8 mouse cellular contexts compared by ENCODE assay signal in genomic region chr11:3373591-3374292, GRCm38 (mm10). TPM values are rescaled to one million over a fixed set of nuclear protein-coding genes. Genes with fewer than 3 reads are reported as not detected.
DNase-seq lines count a peak whose midpoint lies in the region; ATAC-seq and TF ChIP-seq lines count a peak whose summit lies in the region.

No protein-coding gene starts in this region.

- H3K4me2 ChIP-seq in heart, embryonic 11.5 days: peak overlapping the region; percentile 46
- peak overlapping the region; percentile 12; the same call in 1 of the 2 replicates for H3K4me2 ChIP-seq in forebrain, embryonic 14.5 days (ENCODE audit: low read length)
- H3K4me2 ChIP-seq in limb, embryonic 11.5 days (ENCODE audit: low read depth, severe bottlenecking): 0 out of 2 replicates have a peak overlapping the region, but pooled peaks have one; percentile 5

- H3K36me3 ChIP-seq in heart, embryonic 11.5 days (ENCODE audit: control insufficient read depth, insufficient read depth, low read length): peaks cover 2% of the 10 kb centered on the region; the same call in 1 of the 2 replicates
- H3K36me3 ChIP-seq in C2C12 (ENCODE audit: control insufficient read depth, insufficient read depth): no peaks in the 10 kb centered on the region
- H3K36me3 ChIP-seq in forebrain, embryonic 14.5 days (ENCODE audit: control insufficient read depth, insufficient read depth, low read length): no peaks in the 10 kb centered on the region
- H3K36me3 ChIP-seq in limb, embryonic 11.5 days (ENCODE audit: control insufficient read depth, insufficient read depth, low read length): no peaks in the 10 kb centered on the region

- H3K27ac ChIP-seq in heart, embryonic 11.5 days (ENCODE audit: low read depth, low read length): peak overlapping the region; percentile 90
- peak overlapping the region; percentile 60 for H3K27ac ChIP-seq in forebrain, embryonic 14.5 days (ENCODE audit: low read depth, low read length)
- H3K27ac ChIP-seq in limb, embryonic 11.5 days (replicated peaks; ENCODE audit: low read depth, low read length): peak overlapping the region; percentile 38; the same call in 1 of the 2 replicates

- H3K4me3 ChIP-seq in heart, embryonic 11.5 days (ENCODE audit: low read depth, low read length): no peak overlapping the region
- H3K4me3 ChIP-seq in C2C12 (ENCODE audit: insufficient read depth, poor library complexity, severe bottlenecking): no peak overlapping the region
- H3K4me3 ChIP-seq in forebrain, embryonic 14.5 days (ENCODE audit: low read depth, low read length): no peak overlapping the region
- H3K4me3 ChIP-seq in limb, embryonic 11.5 days (ENCODE audit: low read depth, low read length): no peak overlapping the region

- H3K79me2 ChIP-seq in C2C12 (ENCODE audit: control insufficient read depth, insufficient read depth): peaks cover 42% of the 10 kb centered on the region

- peak overlapping the region; percentile 57 for H3ac ChIP-seq in C2C12 (ENCODE audit: control insufficient read depth, insufficient read length, low read depth)

- no peak for TF ChIP-seq CTCF in C2C12 (IDR thresholded peaks at IDR 0.05; ENCODE audit: control insufficient read depth, insufficient read depth, insufficient read length)

- H3K9ac ChIP-seq in heart, embryonic 11.5 days (ENCODE audit: low read depth, low read length): peak overlapping the region; percentile 56
- H3K9ac ChIP-seq in forebrain, embryonic 14.5 days (ENCODE audit: low read length): peak overlapping the region; percentile 40; the same call in 1 of the 2 replicates
- H3K9ac ChIP-seq in limb, embryonic 11.5 days (ENCODE audit: low read length): no peak overlapping the region

- 26% methylated on average over 7 of the region's 7 CpGs for WGBS in heart, embryonic 11.5 days (ENCODE audit: insufficient replicate concordance)
- WGBS in forebrain, embryonic 14.5 days: 12% methylated on average over 7 of the region's 7 CpGs
- WGBS in limb, embryonic 11.5 days: 18% methylated on average over 7 of the region's 7 CpGs

- intact Hi-C loops in heart, postnatal 25 days (cut with DNase I): no loop called here

- no peaks in the 10 kb centered on the region for H3K9me3 ChIP-seq in heart, embryonic 11.5 days (replicated peaks; ENCODE audit: control insufficient read depth, low read length)
- H3K9me3 ChIP-seq in forebrain, embryonic 14.5 days (replicated peaks; ENCODE audit: control insufficient read depth, low read length): no peaks in the 10 kb centered on the region
- H3K9me3 ChIP-seq in limb, embryonic 11.5 days (ENCODE audit: control insufficient read depth, low read length): no peaks in the 10 kb centered on the region

- no peaks in the 10 kb centered on the region for H3K27me3 ChIP-seq in heart, embryonic 11.5 days (ENCODE audit: control insufficient read depth, insufficient read depth, low read length)
- no peaks in the 10 kb centered on the region for H3K27me3 ChIP-seq in C2C12 (ENCODE audit: control insufficient read depth, insufficient read depth, insufficient read length)
- no peaks in the 10 kb centered on the region for H3K27me3 ChIP-seq in forebrain, embryonic 14.5 days (replicated peaks; ENCODE audit: control insufficient read depth, insufficient read depth, low read length)
- no peaks in the 10 kb centered on the region for H3K27me3 ChIP-seq in limb, embryonic 11.5 days (ENCODE audit: control insufficient read depth, insufficient read depth, low read length)

- H3K4me1 ChIP-seq in heart, embryonic 11.5 days (ENCODE audit: control insufficient read depth, insufficient read depth, low read length): peaks cover 51% of the 10 kb centered on the region
- peaks cover 36% of the 10 kb centered on the region for H3K4me1 ChIP-seq in forebrain, embryonic 14.5 days (ENCODE audit: control insufficient read depth, insufficient read depth, low read length)
- H3K4me1 ChIP-seq in limb, embryonic 11.5 days (ENCODE audit: control insufficient read depth, insufficient read depth, low read length): peaks cover 28% of the 10 kb centered on the region

- no peaks in the 10 kb centered on the region for H3K79me3 ChIP-seq in C2C12 (ENCODE audit: low read depth)

- ATAC-seq in heart, embryonic 11.5 days (replicated peaks; ENCODE audit: insufficient number of reproducible peaks, low FRiP score, low TSS enrichment): peak; percentile 12; the same call in 1 of the 2 replicates
- no peak for ATAC-seq in forebrain, embryonic 14.5 days
- ATAC-seq in limb, embryonic 11.5 days (ENCODE audit: insufficient number of reproducible peaks, low FRiP score, low TSS enrichment, low read depth): no peak
- ATAC-seq in inflammation-experienced regulatory T-cells, adult 6 months: no peak

- DNase-seq in heart, postnatal 25 days (ENCODE audit: low spot score): no peak
- DNase-seq in forebrain, embryonic 14.5 days (ENCODE audit: low spot score): peak; percentile 65
- DNase-seq in limb, embryonic 11.5 days (ENCODE audit: low spot score): no peak
- no peak for DNase-seq in cerebellum, adult 9-10 months
- DNase-seq in ovary, adult 18-20 months (ENCODE audit: low spot score): no peak

TF ChIP-seq in C2C12, 6 proteins besides CTCF, POLR2A, EP300 and RAD21:
- TF ChIP-seq MAX (IDR thresholded peaks at IDR 0.05) (no peak), USF1 (IDR thresholded peaks at IDR 0.05; ENCODE audit: low read depth) (no peak), FOSL1 (IDR thresholded peaks at IDR 0.05; ENCODE audit: insufficient read depth, low read length, poor library complexity, severe bottlenecking) (no peak), MYOD1 (IDR thresholded peaks at IDR 0.05; ENCODE audit: control insufficient read depth, insufficient read length, low read depth) (no peak), MYOG (IDR thresholded peaks at IDR 0.05; ENCODE audit: control insufficient read depth, extremely low read depth, insufficient read length) (no peak), CEBPB (IDR thresholded peaks at IDR 0.05; ENCODE audit: low read depth) (no peak)

RNA-seq across cellular contexts. Expression of gene Limk2, which starts 35.2 kb away (rescaled TPM):
- polyA plus RNA-seq in heart, embryonic 11.5 days (2014; fragmentation: Nextera tagmentation; extraction: Ambion mirVana): 61.8 and 72.3 TPM in 2 replicates
- 10 to 100 TPM; 17.2 to 18.5 TPM for total RNA-seq in heart, postnatal 25 days (2021)
- polyA plus RNA-seq in C2C12 (2012; fragmentation: generic; extraction: Trizol): 21.6 TPM
- 88.4 and 102 TPM in 2 replicates for polyA plus RNA-seq in forebrain, embryonic 14.5 days (2014; fragmentation: Nextera tagmentation; extraction: Ambion mirVana)
- polyA plus RNA-seq in limb, embryonic 11.5 days (2014; fragmentation: Nextera tagmentation; extraction: Ambion mirVana): 45.5 and 51.6 TPM in 2 replicates
- polyA plus RNA-seq in inflammation-experienced regulatory T-cells, adult 6 months (2017; shearing (Covaris generic)): 10 to 100 TPM; 84.8 to 90.3 (median 87.8) TPM

RNA-seq across cellular contexts. Expression of gene Pik3ip1, which starts 43.5 kb away (rescaled TPM):
- 12.2 and 14.2 TPM in 2 replicates for polyA plus RNA-seq in heart, embryonic 11.5 days (2014; fragmentation: Nextera tagmentation; extraction: Ambion mirVana)
- 10 to 100 TPM; 39.4 to 42.4 TPM for total RNA-seq in heart, postnatal 25 days (2021)
- polyA plus RNA-seq in C2C12 (2012; fragmentation: generic; extraction: Trizol): 0.71 TPM
- 27.8 TPM in 2 replicates for polyA plus RNA-seq in forebrain, embryonic 14.5 days (2014; fragmentation: Nextera tagmentation; extraction: Ambion mirVana)
- polyA plus RNA-seq in limb, embryonic 11.5 days (2014; fragmentation: Nextera tagmentation; extraction: Ambion mirVana): 10.2 and 11.5 TPM in 2 replicates
- 10 to 100 TPM; 11.5 to 59.1 (median 35.3) TPM for polyA plus RNA-seq in inflammation-experienced regulatory T-cells, adult 6 months (2017; shearing (Covaris generic))

Comparison
In these comparisons a context has a peak if more than half of its experiments do, and no peak if none do; other contexts are left out.
1. H3K27ac ChIP-seq: peak in every context shown above with its lines; median percentile 90 in heart, embryonic 11.5 days; 60 in forebrain, embryonic 14.5 days; 38 in limb, embryonic 11.5 days.